Mouse (Mus musculus) left cerebral cortex, postnatal 36 days (tissue): ENCODE measurements at regions not wholly inside any gene's neighbourhood (a gene's known extent, or its start where the extent isn't known, plus 50 kb on each side); places are given as distances from the start of the nearest gene placed in this dataset.

Source experiments
- DNase-seq, 2 experiments: peaks; one replicate each; pipeline ENCODE4 v3.0.0; 2021 to 2022; ENCODE audit warnings: low spot score in 2 of 2, mixed read lengths in 1 of 2
- intact Hi-C: fragments of 180-260 bp; cut with DNase I; formaldehyde crosslinking; loops from one replicate; pipeline ENCODE4 v1.15.1; 2025

DNA sequence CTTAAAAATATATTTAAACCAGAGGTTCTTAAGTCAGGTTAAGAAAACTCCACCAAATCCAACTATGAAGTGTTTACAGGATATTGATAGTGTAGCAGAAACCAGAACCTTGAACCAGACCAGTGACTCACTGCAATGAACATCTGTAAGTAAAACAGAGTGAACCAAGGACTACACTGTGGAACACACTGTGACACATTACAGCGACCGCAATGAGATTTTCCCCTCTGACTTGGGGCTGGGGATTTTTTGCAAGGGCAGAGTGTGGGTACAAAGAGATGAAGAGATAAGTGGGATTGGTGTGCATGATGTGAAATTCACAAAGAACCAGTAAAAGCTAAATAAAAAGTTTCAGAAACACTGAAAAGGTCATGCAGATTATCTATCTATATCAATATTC lies 73.0 kb upstream of the Nrn1 start:
- intact Hi-C loops, result no loop called here
- DNase-seq, result no peak

DNA sequence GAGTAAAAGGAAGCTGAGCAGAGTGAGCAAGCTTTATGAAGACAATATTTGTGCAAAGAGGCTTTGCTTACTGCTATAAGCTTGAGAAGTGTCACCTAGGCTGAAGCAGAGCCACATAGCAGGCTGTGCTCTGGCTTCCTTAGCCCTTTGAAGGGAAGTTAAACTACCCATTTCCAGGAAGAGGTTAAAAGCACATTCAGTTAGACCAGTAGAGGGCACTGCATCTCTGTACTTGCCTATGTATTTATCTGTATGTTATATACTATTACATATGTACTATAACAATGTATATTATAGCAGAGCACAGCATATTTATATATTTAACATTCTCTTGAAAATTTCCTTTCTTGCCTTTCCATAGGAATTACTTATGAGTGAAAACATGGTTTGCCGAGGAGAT lies 54.4 kb upstream of the Nrn1 start:
- intact Hi-C loops, result loop anchor here (2.0 kb wide), 1 partner anchor 523 kb away; no protein-coding TSS in a partner anchor
- no peak for DNase-seq
